Comparison of ENCODE assay signal across 12 mouse cellular contexts in genomic region chr6:55745105-55745858, GRCm38 (mm10).
"Had no signal": no experiment of that assay in that cellular context is flagged by ENCODE, and none has a peak within 500 bp of the region (broad histone marks: within the 10 kb centered on the region; RNA-seq: fewer than 3 reads in every experiment).

No protein-coding gene starts in this region.

- H3K36me3 ChIP-seq: limb, embryonic 12.5 days; liver, embryonic 13.5 days; midbrain, embryonic 15.5 days had no signal

- H3K27me3 ChIP-seq: limb, embryonic 12.5 days; liver, embryonic 13.5 days; midbrain, embryonic 15.5 days had no signal

- H3K9ac ChIP-seq: limb, embryonic 12.5 days; liver, embryonic 13.5 days; liver, postnatal 0 days; midbrain, embryonic 15.5 days had no signal

- DNase-seq: kidney, postnatal 36 days; layer of hippocampus, adult 9-11 months; layer of hippocampus, postnatal 36 days; liver; liver, embryonic 13.5 days; liver, postnatal 0 days; lung, postnatal 36 days; thymus, postnatal 4 days had no signal

- H3K4me2 ChIP-seq: limb, embryonic 12.5 days; liver, embryonic 13.5 days; midbrain, embryonic 15.5 days had no signal

- H3K27ac ChIP-seq: kidney, postnatal 0 days; limb, embryonic 12.5 days; liver, embryonic 13.5 days; midbrain, embryonic 15.5 days; stomach, postnatal 0 days had no signal

- H3K4me1 ChIP-seq: limb, embryonic 12.5 days; liver, embryonic 13.5 days; midbrain, embryonic 15.5 days had no signal

- H3K9me3 ChIP-seq: limb, embryonic 12.5 days; liver, embryonic 13.5 days; midbrain, embryonic 15.5 days had no signal

- ATAC-seq: liver, postnatal 0 days; midbrain, embryonic 15.5 days had no signal

- H3K4me3 ChIP-seq: limb, embryonic 12.5 days; liver, embryonic 13.5 days; midbrain, embryonic 15.5 days had no signal
